Mouse (Mus musculus): ENCODE results near the gene AU040320. TPM values are rescaled to one million over a fixed set of nuclear protein-coding genes. Genes with fewer than 3 reads are reported as not detected.

Gene AU040320
- polyA plus RNA-seq, 1 experiment from 2014 or later, result 30.1 TPM

DNA sequence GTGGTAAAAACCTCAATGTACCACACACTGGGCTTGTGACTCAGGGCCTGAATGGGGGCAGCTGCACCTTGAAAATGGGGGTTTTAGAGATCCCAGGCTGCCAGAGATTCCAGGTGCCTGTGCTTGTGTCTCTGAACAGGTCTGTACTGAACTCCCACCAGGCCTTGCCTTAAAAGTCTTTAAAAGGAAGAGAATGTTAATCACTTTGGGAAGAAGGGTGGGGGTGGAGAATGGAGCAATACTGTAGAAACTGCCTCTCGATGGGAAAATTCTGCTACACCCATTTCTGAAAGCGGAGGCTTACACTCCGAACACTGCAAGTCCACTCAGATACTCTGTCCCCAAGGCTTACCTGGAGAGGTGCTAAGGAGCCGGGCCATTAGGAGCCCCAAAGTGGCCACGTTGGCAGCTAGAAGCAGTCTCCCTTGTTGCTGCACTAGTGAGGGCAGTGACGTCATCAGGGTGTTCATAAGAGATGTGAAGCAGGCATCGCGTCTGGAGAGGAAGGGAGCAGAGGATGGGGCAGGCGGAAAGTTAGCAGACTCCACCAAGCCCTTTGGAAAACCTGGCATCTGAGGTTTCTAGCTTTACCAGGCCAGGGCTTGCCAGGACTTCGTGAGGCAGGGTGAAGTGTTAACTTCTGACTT lies 7.0 kb upstream of the AU040320 start:
- Histone ChIP-seq H3K4me3 (ENCODE audit: low read depth, low read length) (no peak overlapping the region), H3K27me3 (ENCODE audit: control insufficient read depth, insufficient read depth, low read length) (no peaks in the 10 kb centered on the region), H3K4me1 (ENCODE audit: control insufficient read depth, insufficient read depth, low read length) (peaks cover 3% of the 10 kb centered on the region; the same call in 1 of the 2 replicates), H3K4me2 (replicated peaks; ENCODE audit: low read depth, low read length) (no peak overlapping the region), H3K9ac (replicated peaks; ENCODE audit: low read depth, low read length) (no peak overlapping the region), H3K9me3 (ENCODE audit: control insufficient read depth, low read depth, low read length) (no peaks in the 10 kb centered on the region), H3K36me3 (ENCODE audit: control insufficient read depth, insufficient read depth, low read length) (peaks cover 49% of the 10 kb centered on the region), H3K27ac (ENCODE audit: low read length) (no peak overlapping the region)
- ATAC-seq (ENCODE audit: insufficient number of reproducible peaks, insufficient read depth, low FRiP score, low read depth), result no peak
- 82% methylated on average over 10 of the region's 10 CpGs for WGBS

DNA sequence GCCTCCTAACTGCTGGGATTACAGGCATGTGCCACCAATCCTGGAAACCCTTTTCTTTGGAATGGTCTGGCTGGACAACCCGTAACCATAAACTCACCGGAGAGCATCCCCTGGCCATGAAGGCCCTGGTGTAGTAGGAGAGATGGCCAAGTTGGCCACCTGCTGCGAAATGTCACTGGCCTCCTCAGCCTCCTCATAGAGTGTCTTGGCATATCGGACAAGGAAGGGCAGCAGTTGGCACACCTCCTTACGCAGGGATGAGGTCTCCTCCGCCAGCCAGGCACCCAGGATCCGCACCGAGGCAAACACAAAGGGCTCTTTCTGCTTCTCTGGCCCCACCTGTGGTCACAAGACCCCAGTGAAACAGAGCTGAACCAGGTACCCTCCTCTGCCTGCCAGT lies 5.0 kb upstream of the AU040320 start:
- Histone ChIP-seq H3K9ac (replicated peaks; ENCODE audit: low read depth, low read length) (no peak overlapping the region), H3K27me3 (ENCODE audit: control insufficient read depth, insufficient read depth, low read length) (no peaks in the 10 kb centered on the region), H3K27ac (ENCODE audit: low read length) (no peak overlapping the region), H3K4me3 (ENCODE audit: low read depth, low read length) (no peak overlapping the region), H3K9me3 (ENCODE audit: control insufficient read depth, low read depth, low read length) (no peaks in the 10 kb centered on the region), H3K36me3 (ENCODE audit: control insufficient read depth, insufficient read depth, low read length) (peaks cover 49% of the 10 kb centered on the region), H3K4me1 (ENCODE audit: control insufficient read depth, insufficient read depth, low read length) (peaks cover 16% of the 10 kb centered on the region), H3K4me2 (replicated peaks; ENCODE audit: low read depth, low read length) (no peak overlapping the region)
- ATAC-seq (ENCODE audit: insufficient number of reproducible peaks, insufficient read depth, low FRiP score, low read depth), result no peak
- WGBS, result 94% methylated on average over 8 of the region's 8 CpGs

- Histone ChIP-seq H3K9ac (replicated peaks; ENCODE audit: low read depth, low read length) (no peak overlapping the region), H3K9me3 (ENCODE audit: control insufficient read depth, low read depth, low read length) (no peaks in the 10 kb centered on the region), H3K27ac (ENCODE audit: low read length) (no peak overlapping the region), H3K27me3 (ENCODE audit: control insufficient read depth, insufficient read depth, low read length) (no peaks in the 10 kb centered on the region), H3K4me3 (ENCODE audit: low read depth, low read length) (no peak overlapping the region), H3K4me1 (ENCODE audit: control insufficient read depth, insufficient read depth, low read length) (peaks cover 20% of the 10 kb centered on the region), H3K36me3 (ENCODE audit: control insufficient read depth, insufficient read depth, low read length) (peaks cover 46% of the 10 kb centered on the region), H3K4me2 (replicated peaks; ENCODE audit: low read depth, low read length) (no peak overlapping the region)
- ATAC-seq (ENCODE audit: insufficient number of reproducible peaks, insufficient read depth, low FRiP score, low read depth), result no peak
- 86% methylated on average over 11 of the region's 11 CpGs for WGBS
Observed at GRCm38 (mm10) chr4:126749553-126749952, 3.8 kb upstream of the AU040320 start.

GRCm38 (mm10) chr4:126750046-126750683 lies 3.2 kb upstream of the AU040320 start:
- no peaks in the 10 kb centered on the region for H3K27me3 ChIP-seq (ENCODE audit: control insufficient read depth, insufficient read depth, low read length)
- peaks cover 23% of the 10 kb centered on the region for H3K4me1 ChIP-seq (ENCODE audit: control insufficient read depth, insufficient read depth, low read length)
- no peak overlapping the region; the same call in 1 of the 2 replicates for H3K9ac ChIP-seq (replicated peaks; ENCODE audit: low read depth, low read length)
- H3K4me3 ChIP-seq (ENCODE audit: low read depth, low read length), result no peak overlapping the region
- ATAC-seq (ENCODE audit: insufficient number of reproducible peaks, insufficient read depth, low FRiP score, low read depth), result no peak
- no peaks in the 10 kb centered on the region for H3K9me3 ChIP-seq (ENCODE audit: control insufficient read depth, low read depth, low read length)
- H3K27ac ChIP-seq (ENCODE audit: low read length), result no peak overlapping the region
- WGBS, result 85% methylated on average over 26 of the region's 26 CpGs
- no peak overlapping the region for H3K4me2 ChIP-seq (replicated peaks; ENCODE audit: low read depth, low read length)
- peaks cover 39% of the 10 kb centered on the region for H3K36me3 ChIP-seq (ENCODE audit: control insufficient read depth, insufficient read depth, low read length)

- H3K36me3 ChIP-seq (ENCODE audit: control insufficient read depth, insufficient read depth, low read length), result peaks cover 32% of the 10 kb centered on the region
- no peak overlapping the region for H3K9ac ChIP-seq (replicated peaks; ENCODE audit: low read depth, low read length)
- ATAC-seq (ENCODE audit: insufficient number of reproducible peaks, insufficient read depth, low FRiP score, low read depth), result no peak
- peaks cover 26% of the 10 kb centered on the region for H3K4me1 ChIP-seq (ENCODE audit: control insufficient read depth, insufficient read depth, low read length)
- H3K4me3 ChIP-seq (ENCODE audit: low read depth, low read length), result no peak overlapping the region
- no peaks in the 10 kb centered on the region for H3K9me3 ChIP-seq (ENCODE audit: control insufficient read depth, low read depth, low read length)
- H3K4me2 ChIP-seq (replicated peaks; ENCODE audit: low read depth, low read length), result peak overlapping the region; percentile 99; the same call in 1 of the 2 replicates
- WGBS, result 69% methylated on average over 8 of the region's 8 CpGs
- no peaks in the 10 kb centered on the region for H3K27me3 ChIP-seq (ENCODE audit: control insufficient read depth, insufficient read depth, low read length)
- H3K27ac ChIP-seq (ENCODE audit: low read length), result no peak overlapping the region
Observed at GRCm38 (mm10) chr4:126750863-126751555, 2.3 kb upstream of the AU040320 start.

DNA sequence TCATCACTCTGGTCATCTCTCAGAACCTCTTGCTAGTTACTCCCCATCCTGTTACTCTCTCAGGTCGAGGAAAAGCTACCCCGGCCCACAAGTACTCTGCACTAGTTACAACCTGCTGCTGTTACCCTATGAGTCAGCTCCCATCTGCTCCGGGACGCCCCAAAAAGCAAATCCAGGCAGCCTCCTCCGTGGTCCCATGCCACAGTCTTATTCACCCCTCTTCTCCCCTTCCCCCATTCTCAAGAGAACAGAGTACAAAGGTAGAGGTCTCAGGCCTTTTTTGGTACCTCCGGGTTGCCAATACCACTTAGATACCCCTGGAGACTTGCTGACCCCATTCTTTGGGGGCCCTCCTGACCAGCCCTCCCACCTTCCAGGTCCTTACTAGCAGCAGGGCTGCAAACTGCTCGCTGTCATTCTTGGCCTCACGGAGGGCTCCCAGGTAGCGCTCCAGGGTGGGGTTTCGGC lies 1.8 kb upstream of the AU040320 start:
- H3K36me3 ChIP-seq (ENCODE audit: control insufficient read depth, insufficient read depth, low read length), result peaks cover 26% of the 10 kb centered on the region
- 64% methylated on average over 10 of the region's 10 CpGs for WGBS
- H3K4me1 ChIP-seq (ENCODE audit: control insufficient read depth, insufficient read depth, low read length), result peaks cover 26% of the 10 kb centered on the region
- H3K9ac ChIP-seq (replicated peaks; ENCODE audit: low read depth, low read length), result no peak overlapping the region
- H3K27me3 ChIP-seq (ENCODE audit: control insufficient read depth, insufficient read depth, low read length), result no peaks in the 10 kb centered on the region
- no peak overlapping the region for H3K27ac ChIP-seq (ENCODE audit: low read length)
- H3K4me3 ChIP-seq (ENCODE audit: low read depth, low read length), result peak overlapping the region; percentile 91; the same call in 1 of the 2 replicates
- ATAC-seq (ENCODE audit: insufficient number of reproducible peaks, insufficient read depth, low FRiP score, low read depth), result no peak
- no peaks in the 10 kb centered on the region for H3K9me3 ChIP-seq (ENCODE audit: control insufficient read depth, low read depth, low read length)
- H3K4me2 ChIP-seq (replicated peaks; ENCODE audit: low read depth, low read length), result peak overlapping the region; percentile 99

DNA sequence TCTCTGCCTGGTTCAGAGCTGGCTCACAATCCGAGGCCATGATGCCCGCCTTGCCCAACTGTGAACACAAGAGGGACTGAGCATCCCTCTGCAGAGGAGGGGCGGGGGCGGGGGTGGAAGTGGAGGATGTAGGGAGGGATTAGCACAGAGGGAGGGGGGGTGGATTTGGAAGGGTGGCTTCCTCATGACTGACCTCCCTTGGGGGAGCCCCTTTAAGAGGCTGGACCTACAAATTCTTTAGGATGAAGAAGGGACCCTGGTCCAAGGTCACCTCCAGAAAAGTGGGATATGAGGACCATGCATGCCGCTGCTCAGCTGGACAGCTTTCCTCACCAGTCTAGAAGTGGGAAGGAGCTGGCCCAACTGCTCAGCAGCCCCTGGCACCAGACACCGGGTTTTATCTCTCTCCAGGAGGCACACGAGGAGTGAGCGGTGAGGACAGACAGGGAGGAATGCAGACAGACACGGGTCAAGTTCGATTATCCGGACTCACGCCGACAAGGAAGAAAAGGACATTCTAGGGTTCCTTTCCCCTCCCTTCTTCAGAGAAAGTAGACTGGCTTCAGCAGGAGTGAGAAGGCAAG lies 1.2 kb upstream of the AU040320 start:
- H3K9ac ChIP-seq (replicated peaks; ENCODE audit: low read depth, low read length), result peak overlapping the region; percentile 59
- peak overlapping the region; percentile 91 for H3K4me3 ChIP-seq (ENCODE audit: low read depth, low read length)
- 9% methylated on average over 13 of the region's 13 CpGs for WGBS
- H3K9me3 ChIP-seq (ENCODE audit: control insufficient read depth, low read depth, low read length), result no peaks in the 10 kb centered on the region
- H3K4me2 ChIP-seq (replicated peaks; ENCODE audit: low read depth, low read length), result peak overlapping the region; percentile 99
- H3K36me3 ChIP-seq (ENCODE audit: control insufficient read depth, insufficient read depth, low read length), result peaks cover 21% of the 10 kb centered on the region
- H3K4me1 ChIP-seq (ENCODE audit: control insufficient read depth, insufficient read depth, low read length), result peaks cover 26% of the 10 kb centered on the region
- H3K27ac ChIP-seq (ENCODE audit: low read length), result no peak overlapping the region
- ATAC-seq (ENCODE audit: insufficient number of reproducible peaks, insufficient read depth, low FRiP score, low read depth), result no peak
- no peaks in the 10 kb centered on the region for H3K27me3 ChIP-seq (ENCODE audit: control insufficient read depth, insufficient read depth, low read length)

DNA sequence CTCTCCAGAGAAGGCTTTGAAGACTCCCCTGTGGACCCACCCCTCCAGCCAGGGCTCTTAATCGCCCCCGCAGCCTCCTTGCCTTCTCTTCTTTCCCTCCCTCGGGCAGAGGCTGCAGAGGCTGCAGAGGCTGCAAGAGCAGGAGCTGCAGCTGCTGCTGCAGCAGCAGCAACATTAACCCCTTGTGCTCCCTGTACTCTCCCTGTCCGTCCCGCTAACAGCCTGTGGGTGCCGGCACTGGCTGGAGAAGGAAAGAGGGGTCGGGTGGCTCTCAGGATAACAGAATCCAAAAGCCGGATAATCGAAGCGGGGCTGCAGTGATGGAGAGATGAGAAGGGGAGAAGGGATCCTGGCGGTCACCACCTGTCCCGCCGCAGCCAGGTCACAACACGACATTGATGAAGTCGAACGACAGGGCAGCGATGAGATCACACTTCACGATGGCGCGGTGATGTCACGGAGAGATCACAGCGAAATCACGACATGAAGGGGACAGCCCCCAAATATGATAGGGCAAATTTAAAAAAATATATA lies 669 bp upstream of the AU040320 start:
- Histone ChIP-seq H3K4me1 (ENCODE audit: control insufficient read depth, insufficient read depth, low read length) (peaks cover 26% of the 10 kb centered on the region), H3K4me2 (replicated peaks; ENCODE audit: low read depth, low read length) (peak overlapping the region; percentile 99), H3K9ac (replicated peaks; ENCODE audit: low read depth, low read length) (peak overlapping the region; percentile 59), H3K36me3 (ENCODE audit: control insufficient read depth, insufficient read depth, low read length) (peaks cover 20% of the 10 kb centered on the region), H3K27ac (ENCODE audit: low read length) (no peak overlapping the region), H3K27me3 (ENCODE audit: control insufficient read depth, insufficient read depth, low read length) (no peaks in the 10 kb centered on the region), H3K4me3 (ENCODE audit: low read depth, low read length) (peak overlapping the region; percentile 91), H3K9me3 (ENCODE audit: control insufficient read depth, low read depth, low read length) (no peaks in the 10 kb centered on the region)
- no peak for ATAC-seq (ENCODE audit: insufficient number of reproducible peaks, insufficient read depth, low FRiP score, low read depth)
- 0% methylated on average over 23 of the region's 23 CpGs for WGBS

Data from stomach, embryonic 14.5 days (tissue).